Mouse (Mus musculus) adrenal gland, postnatal 4 days (tissue): ENCODE data around the gene Pou2f2. TPM values are rescaled to one million over a fixed set of nuclear protein-coding genes. Genes with fewer than 3 reads are reported as not detected.
A peak's percentile ranks its signal among the peaks of the same experiment; 100 is the strongest.

ENCODE experiments used
- DNase-seq, 2 experiments: peaks; one replicate each; pipeline ENCODE4 v3.0.0; 2021 to 2022; ENCODE audit warnings: low spot score in 2 of 2, mixed read lengths in 2 of 2
- total RNA-seq, 2 experiments: library from RNA; stranded (reverse); gene quantifications; 2 replicates each; pipeline ENCODE4 v1.2.3; 2021

The Pou2f2 gene
- total RNA-seq, 2 experiments from 2014 or later: 3.7 to 4.1 TPM

GRCm38 (mm10) chr7:25151916-25152556, 27.5 kb downstream of the Pou2f2 start:
- DNase-seq: no peak

DNA sequence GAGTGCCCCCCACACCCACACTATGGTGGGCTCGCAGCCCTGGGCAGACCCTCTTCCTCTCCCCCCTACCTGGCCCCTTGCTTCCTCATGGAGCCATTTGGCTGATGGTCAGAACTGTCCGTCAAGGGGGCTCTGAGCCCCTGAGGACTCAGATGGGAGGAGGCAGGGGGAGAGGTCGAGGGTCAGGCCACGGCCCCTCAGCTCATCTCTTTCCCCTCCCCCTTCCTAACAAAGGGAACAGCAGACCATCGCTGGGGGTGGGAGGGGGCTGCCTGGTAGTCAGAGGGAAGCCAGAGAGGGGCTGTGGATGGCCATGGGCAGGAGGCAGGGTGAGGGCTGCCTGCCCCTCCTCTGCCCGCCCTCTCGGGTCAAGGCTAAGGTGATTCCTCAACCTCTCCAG, 28.5 kb downstream of the Pou2f2 start:
- DNase-seq: no peak

DNA sequence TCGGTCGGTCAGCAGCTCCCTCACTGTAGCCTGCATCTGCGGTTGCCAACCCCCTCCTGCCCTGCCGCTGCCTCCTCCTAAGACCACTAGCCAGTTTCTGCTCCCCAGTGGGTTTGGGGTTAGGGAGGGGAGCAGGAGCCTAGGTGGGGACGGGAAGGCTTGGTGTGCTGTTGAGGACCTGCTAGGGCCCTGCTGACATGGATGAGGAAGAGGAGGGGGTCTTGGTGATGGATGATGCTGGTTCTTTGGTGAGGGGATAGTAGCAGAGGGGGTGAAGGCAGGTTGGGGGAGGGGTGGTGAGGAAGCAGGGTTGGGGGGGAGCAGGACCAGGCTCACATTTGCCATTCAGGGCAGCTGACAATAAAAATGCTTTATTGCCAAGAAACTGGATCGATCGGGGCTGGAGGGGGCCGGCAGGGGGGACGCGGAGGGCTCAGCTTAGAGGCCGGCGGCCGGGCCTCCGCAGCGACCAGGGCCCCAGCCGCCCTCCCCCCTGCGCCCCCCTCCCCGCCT, 29.3 kb downstream of the Pou2f2 start:
- DNase-seq: no peak

GRCm38 (mm10) chr7:25145896-25146295, 33.6 kb downstream of the Pou2f2 start:
- DNase-seq: no peak

DNA sequence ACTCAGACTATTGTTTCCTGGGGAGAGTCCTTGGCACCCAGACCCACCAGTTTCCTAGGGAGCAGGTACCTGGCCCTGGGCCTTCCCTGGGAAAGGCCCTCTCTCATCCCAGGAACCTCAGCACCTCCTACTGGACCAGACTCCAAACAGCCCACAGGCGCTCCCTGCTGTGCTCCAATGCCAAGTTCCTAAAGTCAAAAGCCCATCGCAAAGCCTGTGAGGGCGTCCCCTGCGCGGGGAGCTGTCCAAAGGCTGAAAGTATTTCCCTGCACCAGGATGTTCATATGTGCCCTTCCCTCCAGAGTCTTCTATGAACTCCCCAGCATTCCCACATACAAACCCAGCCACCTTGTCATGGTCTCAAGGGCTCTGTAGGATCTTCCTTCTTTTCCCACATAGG, 37.8 kb downstream of the Pou2f2 start:
- DNase-seq: peak in 1 of 2 experiments; percentile 44

DNA sequence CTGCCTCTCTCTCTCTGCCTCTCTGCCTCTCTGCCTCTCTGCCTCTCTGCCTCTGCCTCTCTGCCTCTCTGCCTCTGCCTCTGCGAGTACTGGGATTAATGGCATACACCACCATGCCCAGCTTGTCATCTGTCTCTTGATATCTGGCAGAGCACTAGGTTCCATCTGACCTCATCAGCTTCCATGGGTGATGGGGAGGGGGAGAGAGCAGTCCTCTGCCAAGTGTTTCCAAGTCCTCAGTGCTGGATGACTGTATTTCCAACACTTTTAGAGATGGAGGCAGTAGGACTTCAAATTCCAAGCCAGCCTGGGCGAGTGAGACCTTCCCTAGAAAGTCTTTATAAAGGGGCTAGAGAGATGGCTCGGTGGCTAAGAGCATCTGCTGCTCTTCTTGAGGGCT, 42.0 kb downstream of the Pou2f2 start:
- DNase-seq: no peak

GRCm38 (mm10) chr7:25133092-25134049, 46.2 kb downstream of the Pou2f2 start:
- peak; percentile 59 to 61 for DNase-seq

- no peak for DNase-seq
Observed at GRCm38 (mm10) chr7:25132318-25132960, 47.1 kb downstream of the Pou2f2 start.

GRCm38 (mm10) chr7:25131247-25131646, 48.3 kb downstream of the Pou2f2 start:
- DNase-seq: no peak

- DNase-seq: no peak
Observed at GRCm38 (mm10) chr7:25130565-25130964, 49.0 kb downstream of the Pou2f2 start.

DNA sequence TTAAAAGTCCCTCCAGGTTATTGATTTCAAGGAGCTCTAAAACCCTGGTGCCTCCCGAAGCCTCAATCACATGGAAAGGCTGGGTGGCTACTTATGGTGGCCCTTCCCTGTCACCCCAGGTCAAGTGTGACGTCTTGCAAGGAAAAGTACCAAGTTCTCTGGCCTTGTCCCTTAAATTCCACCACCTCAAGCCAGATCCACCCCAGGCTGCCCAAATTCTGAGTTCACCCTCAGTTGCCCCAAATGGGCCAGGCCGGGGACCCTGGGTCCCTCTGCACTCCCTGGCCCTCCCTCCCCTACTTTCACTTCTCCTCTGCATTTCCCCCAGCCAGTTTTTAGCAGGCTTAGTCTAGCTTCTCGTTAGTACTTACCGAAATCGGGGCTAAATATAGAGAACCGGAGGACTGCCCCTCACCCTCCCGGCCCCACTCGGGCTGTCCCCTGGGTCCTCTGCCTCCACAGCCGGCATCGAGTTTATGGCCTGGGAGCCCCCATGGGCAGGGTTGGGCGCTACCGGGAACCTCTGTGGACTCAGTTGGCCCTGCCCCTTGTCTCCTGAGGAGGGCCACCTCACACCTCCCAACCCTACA, 50.0 kb downstream of the Pou2f2 start:
- DNase-seq: no peak

- DNase-seq: no peak
Observed at GRCm38 (mm10) chr7:25127971-25128370, 51.6 kb downstream of the Pou2f2 start.

DNA sequence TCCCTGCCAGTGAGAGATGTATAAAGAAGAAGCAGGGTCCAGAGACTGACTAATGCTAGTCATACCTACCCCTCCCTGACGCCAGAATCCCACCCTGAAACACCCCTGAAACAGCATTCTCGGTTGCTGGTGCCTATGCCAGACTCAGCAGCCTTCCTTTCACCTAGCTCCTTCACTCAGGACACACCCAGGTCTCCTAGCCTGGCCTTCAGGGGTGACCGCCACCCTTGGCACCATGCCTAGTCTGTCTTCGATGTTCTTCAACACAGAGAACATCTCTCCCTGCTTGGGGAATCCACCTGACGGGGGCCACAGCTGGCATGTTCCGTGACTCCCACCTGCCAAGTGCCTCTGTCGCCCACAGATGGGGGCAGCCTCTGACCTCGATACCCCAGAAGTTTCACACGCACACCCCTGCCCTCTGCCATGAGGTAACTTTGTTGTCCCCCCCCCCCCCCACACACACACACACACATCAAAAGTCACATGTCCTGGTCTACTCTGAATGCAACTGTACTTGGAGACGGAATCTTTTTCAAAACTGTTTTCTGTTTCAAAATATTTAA, 53.7 kb downstream of the Pou2f2 start:
- no peak for DNase-seq

GRCm38 (mm10) chr7:25121240-25121786, 58.2 kb downstream of the Pou2f2 start:
- DNase-seq: no peak

DNA sequence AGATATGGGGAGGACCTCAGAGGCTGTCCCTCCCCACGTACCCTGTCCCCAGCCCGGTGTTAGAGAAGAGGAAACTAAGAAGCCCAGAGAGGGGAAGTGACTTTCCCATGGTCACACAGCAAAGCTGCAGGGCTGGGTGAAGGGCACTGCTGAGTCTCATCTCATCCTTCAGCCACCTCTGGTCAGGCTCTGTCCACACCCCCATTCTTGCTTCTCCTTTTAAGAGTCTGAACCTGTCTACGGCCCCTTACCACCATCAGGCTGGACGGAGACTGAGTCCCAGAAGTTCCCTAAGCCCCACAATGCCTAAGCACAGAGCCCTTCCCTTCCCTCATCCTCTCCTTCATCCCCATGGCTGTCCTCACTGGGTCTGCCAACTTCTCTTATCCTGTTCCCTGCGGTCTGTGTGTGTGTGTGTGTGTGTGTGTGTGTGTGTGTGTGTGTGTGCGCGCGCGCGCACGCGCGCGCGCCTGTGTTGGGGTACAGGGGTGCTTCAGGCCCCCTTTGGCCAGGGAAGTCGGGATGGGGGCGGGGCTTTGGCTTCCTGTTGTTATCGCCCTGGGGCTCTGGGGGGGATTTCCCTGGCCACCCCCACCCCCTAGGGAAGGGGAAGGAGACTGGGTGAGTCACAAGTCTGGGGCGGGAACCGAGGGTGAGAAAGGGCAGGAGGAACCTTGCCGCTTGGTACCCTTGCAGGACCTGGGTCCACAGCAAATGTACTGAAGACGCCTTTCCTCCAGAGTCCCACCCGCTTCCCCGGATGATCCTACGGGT, 59.3 kb downstream of the Pou2f2 start:
- no peak for DNase-seq

DNA sequence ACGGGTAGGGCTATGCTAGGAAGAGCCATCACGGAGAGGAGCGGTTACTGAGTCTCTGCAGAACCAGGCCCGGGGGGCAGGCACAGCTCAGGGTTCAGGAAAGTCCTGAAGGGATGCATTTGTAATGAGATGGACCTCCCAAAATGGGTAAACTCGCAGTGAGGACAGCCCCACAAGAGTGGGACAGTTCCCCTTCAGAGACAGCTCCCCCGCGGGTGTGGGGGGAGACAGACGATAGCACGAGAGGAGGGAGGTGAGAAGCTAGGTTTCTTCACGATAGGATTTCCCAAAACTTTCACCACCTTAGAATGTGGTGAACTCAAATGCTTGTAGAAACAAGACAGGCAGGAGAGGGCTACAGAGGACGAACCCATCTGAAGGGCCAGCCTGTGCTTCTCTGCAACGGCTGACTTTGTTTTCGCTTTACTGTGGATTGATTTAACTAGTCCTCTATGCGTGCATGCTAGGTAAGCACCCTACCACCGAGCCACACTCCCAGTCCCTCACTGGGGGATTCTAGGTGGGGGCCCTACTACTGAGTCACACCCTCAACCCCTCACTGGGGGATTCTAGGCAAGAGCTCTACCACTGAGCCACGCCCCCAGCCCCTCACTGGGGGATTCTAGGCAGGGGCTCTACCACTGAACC, 66.4 kb downstream of the Pou2f2 start:
- DNase-seq: no peak

GRCm38 (mm10) chr7:25112178-25112955, 67.2 kb downstream of the Pou2f2 start:
- no peak for DNase-seq

GRCm38 (mm10) chr7:25110336-25110735, 69.2 kb downstream of the Pou2f2 start:
- no peak for DNase-seq

DNA sequence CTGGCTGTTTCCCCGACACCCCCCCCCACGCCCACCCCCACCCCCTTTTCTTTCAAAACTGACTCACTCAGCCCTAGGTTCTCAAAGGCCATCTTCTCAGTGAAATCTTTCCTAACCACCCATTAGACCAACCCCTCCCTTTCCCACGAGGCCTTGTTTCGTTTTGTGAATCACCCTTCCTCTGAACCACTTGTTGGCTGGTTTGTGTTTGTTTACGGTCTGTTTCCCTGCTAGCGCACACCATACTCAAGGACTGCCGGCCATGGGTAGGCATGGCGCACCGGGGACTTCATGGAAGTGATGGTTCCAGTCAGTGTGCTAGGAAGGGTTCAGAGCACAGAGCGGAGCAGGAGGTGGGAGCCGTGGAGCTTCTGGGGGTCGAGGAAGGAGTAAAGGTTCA, 70.2 kb downstream of the Pou2f2 start:
- no peak for DNase-seq
